26 mouse cellular contexts compared by ENCODE assay signal in the genomic region with DNA sequence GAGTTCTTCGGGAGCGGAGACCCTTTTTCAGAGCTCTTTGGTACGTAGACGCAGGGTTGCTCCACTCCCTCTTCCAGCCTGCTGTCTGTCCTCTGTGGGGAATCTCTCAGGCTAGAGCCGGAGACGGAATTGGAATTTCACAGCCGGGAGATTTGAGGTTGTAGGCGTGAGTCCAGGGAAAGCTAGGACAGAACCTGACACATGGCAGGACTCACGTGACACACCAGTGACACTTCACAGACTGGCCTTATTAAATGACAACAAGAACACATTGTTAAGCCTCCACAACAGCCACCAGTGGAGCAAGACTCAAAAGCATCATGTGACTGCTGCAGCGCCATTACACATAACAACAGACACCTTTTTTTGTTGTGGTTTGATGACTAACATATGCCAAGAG. TPM values are rescaled to one million over a fixed set of nuclear protein-coding genes. Genes with fewer than 3 reads are reported as not detected.
DNase-seq lines count a peak whose midpoint lies in the region; ATAC-seq and TF ChIP-seq lines count a peak whose summit lies in the region.
"Had no signal": no experiment of that assay in that cellular context is flagged by ENCODE, and none has a peak within 500 bp of the region (broad histone marks: within the 10 kb centered on the region; RNA-seq: fewer than 3 reads in every experiment).

No protein-coding gene starts in this region.

- peak overlapping the region; percentile 56 for H3K27ac ChIP-seq in heart, embryonic 15.5 days
- peak overlapping the region; percentile 21; the same call in 1 of the 2 replicates for H3K27ac ChIP-seq in heart, embryonic 16.5 days (ENCODE audit: low read length)
- no peak overlapping the region for H3K27ac ChIP-seq in stomach, postnatal 0 days (replicated peaks)
- H3K27ac ChIP-seq: embryonic facial prominence, embryonic 13.5 days; forebrain, embryonic 12.5 days; hindbrain, embryonic 15.5 days; midbrain, embryonic 15.5 days; neural tube, embryonic 12.5 days had no signal

- H3K27me3 ChIP-seq in heart, embryonic 15.5 days: no peaks in the 10 kb centered on the region
- peaks cover 8% of the 10 kb centered on the region for H3K27me3 ChIP-seq in E14TG2a.4 (ENCODE audit: insufficient read depth, low read length)
- H3K27me3 ChIP-seq in heart, embryonic 16.5 days (ENCODE audit: control insufficient read depth, insufficient read depth, low read length): no peaks in the 10 kb centered on the region
- no peaks in the 10 kb centered on the region for H3K27me3 ChIP-seq in stomach, postnatal 0 days (ENCODE audit: control insufficient read depth, insufficient read depth, low read length)
- H3K27me3 ChIP-seq: CH12.LX; embryonic facial prominence, embryonic 13.5 days; forebrain, embryonic 12.5 days; hindbrain, embryonic 15.5 days; midbrain, embryonic 15.5 days; neural tube, embryonic 12.5 days; Patski had no signal

- H3K4me2 ChIP-seq in heart, embryonic 15.5 days: no peak overlapping the region
- no peak overlapping the region for H3K4me2 ChIP-seq in heart, embryonic 16.5 days (ENCODE audit: low read depth, low read length)
- no peak overlapping the region for H3K4me2 ChIP-seq in stomach, postnatal 0 days (replicated peaks; ENCODE audit: low read depth)
- H3K4me2 ChIP-seq: embryonic facial prominence, embryonic 13.5 days; forebrain, embryonic 12.5 days; hindbrain, embryonic 15.5 days; lung, embryonic 14.5 days; midbrain, embryonic 15.5 days; neural tube, embryonic 12.5 days had no signal

- 67% methylated on average over 10 of the region's 10 CpGs for WGBS in heart, embryonic 15.5 days
- 60% methylated on average over 10 of the region's 10 CpGs for WGBS in heart, embryonic 16.5 days
- 83% methylated on average over 10 of the region's 10 CpGs for WGBS in stomach, postnatal 0 days

- peak; percentile 56 to 68 for DNase-seq in cerebellum, adult 18-20 months
- DNase-seq in cerebellum, adult 8-10 months: no peak
- DNase-seq in heart, postnatal 14 days: no peak
- no peak for DNase-seq in stomach, postnatal 0 days (ENCODE audit: low spot score)
- no peak for DNase-seq in ovary, adult 18-20 months (ENCODE audit: low spot score)
- DNase-seq: adrenal gland, adult 2 months; kidney, adult 11 months; kidney, postnatal 4 days; liver; lung, embryonic 14.5 days; right cerebral cortex, postnatal 4 days; thymus, adult 18-20 months had no signal

- H3K36me3 ChIP-seq in heart, embryonic 15.5 days: peaks cover 26% of the 10 kb centered on the region
- H3K36me3 ChIP-seq in E14TG2a.4 (ENCODE audit: insufficient read depth, low read length): peaks cover 50% of the 10 kb centered on the region
- peaks cover 24% of the 10 kb centered on the region for H3K36me3 ChIP-seq in heart, embryonic 16.5 days (ENCODE audit: control insufficient read depth, insufficient read depth)
- peaks cover 16% of the 10 kb centered on the region; the same call in 1 of the 2 replicates for H3K36me3 ChIP-seq in stomach, postnatal 0 days (ENCODE audit: control insufficient read depth, insufficient read depth, low read length)
- H3K36me3 ChIP-seq: midbrain, embryonic 15.5 days had no signal

- no peak overlapping the region for H3K9ac ChIP-seq in heart, embryonic 15.5 days
- H3K9ac ChIP-seq in heart, embryonic 16.5 days (ENCODE audit: low read length): no peak overlapping the region
- no peak overlapping the region for H3K9ac ChIP-seq in stomach, postnatal 0 days (ENCODE audit: low read length)
- H3K9ac ChIP-seq: embryonic facial prominence, embryonic 13.5 days; forebrain, embryonic 12.5 days; hindbrain, embryonic 15.5 days; lung, embryonic 14.5 days; midbrain, embryonic 15.5 days; neural tube, embryonic 12.5 days had no signal

- H3K4me1 ChIP-seq in heart, embryonic 15.5 days (replicated peaks): peaks cover 30% of the 10 kb centered on the region
- H3K4me1 ChIP-seq in E14TG2a.4 (replicated peaks; ENCODE audit: low read depth, low read length): peaks cover 58% of the 10 kb centered on the region
- peaks cover 20% of the 10 kb centered on the region for H3K4me1 ChIP-seq in heart, embryonic 16.5 days (ENCODE audit: control insufficient read depth, insufficient read depth, low read length)
- H3K4me1 ChIP-seq in stomach, postnatal 0 days (replicated peaks; ENCODE audit: control insufficient read depth, insufficient read depth): no peaks in the 10 kb centered on the region

- no peak for ATAC-seq in heart, embryonic 15.5 days (replicated peaks; ENCODE audit: insufficient number of reproducible peaks, insufficient read depth, low FRiP score, low read depth)
- no peak for ATAC-seq in heart, embryonic 16.5 days (replicated peaks; ENCODE audit: extremely low read depth, insufficient read depth, low FRiP score)
- ATAC-seq in stomach, postnatal 0 days (ENCODE audit: low FRiP score, low TSS enrichment): no peak
- ATAC-seq: midbrain, embryonic 15.5 days; Patski had no signal

- no peak for TF ChIP-seq EP300 in stomach, postnatal 0 days (optimal IDR thresholded peaks at IDR 0.05)

- no peak for TF ChIP-seq CTCF in E14TG2a.4 (conservative IDR thresholded peaks at IDR 0.05; ENCODE audit: low read length)
- TF ChIP-seq CTCF in stomach, postnatal 0 days (IDR thresholded peaks at IDR 0.05; ENCODE audit: low read depth): no peak

- intact Hi-C loops in heart, postnatal 14 days (cut with DNase I): no loop called here

- H3K9me3 ChIP-seq in heart, embryonic 15.5 days (replicated peaks): no peaks in the 10 kb centered on the region
- H3K9me3 ChIP-seq in E14TG2a.4 (ENCODE audit: low read length): no peaks in the 10 kb centered on the region
- H3K9me3 ChIP-seq in heart, embryonic 16.5 days (replicated peaks; ENCODE audit: control insufficient read depth, low read length): no peaks in the 10 kb centered on the region
- H3K9me3 ChIP-seq in stomach, postnatal 0 days (ENCODE audit: control insufficient read depth, low read length): no peaks in the 10 kb centered on the region
- H3K9me3 ChIP-seq: embryonic facial prominence, embryonic 13.5 days; forebrain, embryonic 12.5 days; hindbrain, embryonic 15.5 days; midbrain, embryonic 15.5 days; neural tube, embryonic 12.5 days had no signal

- no peak overlapping the region for H3K4me3 ChIP-seq in heart, embryonic 15.5 days
- H3K4me3 ChIP-seq in E14TG2a.4 (replicated peaks; ENCODE audit: low read length): peak overlapping the region; percentile 7; the same call in 1 of the 2 replicates
- no peak overlapping the region for H3K4me3 ChIP-seq in heart, embryonic 16.5 days (ENCODE audit: low read length)
- no peak overlapping the region for H3K4me3 ChIP-seq in stomach, postnatal 0 days (ENCODE audit: low read depth, low read length)
- H3K4me3 ChIP-seq: embryonic facial prominence, embryonic 13.5 days; forebrain, embryonic 12.5 days; hindbrain, embryonic 15.5 days; midbrain, embryonic 15.5 days; neural tube, embryonic 12.5 days had no signal

RNA-seq across cellular contexts. Expression of gene Dnajb2, which starts 3.4 kb away (rescaled TPM):
- 41.4 and 43.0 TPM in 2 replicates for polyA plus RNA-seq in heart, embryonic 15.5 days (2015; fragmentation: Nextera tagmentation; extraction: Ambion mirVana)
- total RNA-seq in heart, postnatal 14 days (2021): 10 to 100 TPM; 66.4 to 74.6 TPM
- 45.6 and 46.0 TPM in 2 replicates for polyA plus RNA-seq in heart, embryonic 16.5 days (2015; fragmentation: Nextera tagmentation; extraction: Ambion mirVana)
- polyA plus RNA-seq in stomach, postnatal 0 days (2015; fragmentation: Nextera tagmentation; extraction: Ambion mirVana): 24.2 and 25.8 TPM in 2 replicates

RNA-seq across cellular contexts. Expression of gene A630095N17Rik, which starts 7.7 kb away (rescaled TPM):
- polyA plus RNA-seq in heart, embryonic 15.5 days (2015; fragmentation: Nextera tagmentation; extraction: Ambion mirVana): 0.23 TPM in 1 of 2 replicates, not detected in the other
- total RNA-seq in heart, postnatal 14 days (2021): not detected
- 0.24 TPM in 1 of 2 replicates, not detected in the other for polyA plus RNA-seq in heart, embryonic 16.5 days (2015; fragmentation: Nextera tagmentation; extraction: Ambion mirVana)
- polyA plus RNA-seq in stomach, postnatal 0 days (2015; fragmentation: Nextera tagmentation; extraction: Ambion mirVana): 0.25 TPM in 1 of 2 replicates, not detected in the other
- total RNA-seq: adrenal gland, adult 2 months; common myeloid progenitor, adult 5-6 weeks; left cerebral cortex, postnatal 10 days had no signal
- polyA plus RNA-seq: adrenal gland, adult 2 months; brain, embryonic 14.5 days; embryonic facial prominence, embryonic 13.5 days; forebrain, embryonic 12.5 days; hindbrain, embryonic 15.5 days; lung, embryonic 14.5 days; midbrain, embryonic 15.5 days; neural tube, embryonic 12.5 days; urinary bladder, adult 2 months had no signal

RNA-seq across cellular contexts. Expression of gene Tuba4a, which starts 19.9 kb away (rescaled TPM):
- polyA plus RNA-seq in heart, embryonic 15.5 days (2015; fragmentation: Nextera tagmentation; extraction: Ambion mirVana): 41.9 and 56.7 TPM in 2 replicates
- 100 to 1,000 TPM; 546 to 642 TPM for total RNA-seq in heart, postnatal 14 days (2021)
- polyA plus RNA-seq in heart, embryonic 16.5 days (2015; fragmentation: Nextera tagmentation; extraction: Ambion mirVana): 63.3 and 81.2 TPM in 2 replicates
- polyA plus RNA-seq in stomach, postnatal 0 days (2015; fragmentation: Nextera tagmentation; extraction: Ambion mirVana): 314 and 325 TPM in 2 replicates

RNA-seq across cellular contexts. Expression of gene Ptprn, which starts 24.7 kb away (rescaled TPM):
- 0.45 and 1.0 TPM in 2 replicates for polyA plus RNA-seq in heart, embryonic 15.5 days (2015; fragmentation: Nextera tagmentation; extraction: Ambion mirVana)
- total RNA-seq in heart, postnatal 14 days (2021): under 1 TPM; 0.44 to 0.60 TPM
- polyA plus RNA-seq in heart, embryonic 16.5 days (2015; fragmentation: Nextera tagmentation; extraction: Ambion mirVana): 0.44 and 0.62 TPM in 2 replicates
- polyA plus RNA-seq in stomach, postnatal 0 days (2015; fragmentation: Nextera tagmentation; extraction: Ambion mirVana): 2.3 and 2.5 TPM in 2 replicates
- total RNA-seq: CH12.LX had no signal

RNA-seq across cellular contexts. Expression of gene Stk16, which starts 29.0 kb away (rescaled TPM):
- 73.6 and 96.9 TPM in 2 replicates for polyA plus RNA-seq in heart, embryonic 15.5 days (2015; fragmentation: Nextera tagmentation; extraction: Ambion mirVana)
- total RNA-seq in heart, postnatal 14 days (2021): 10 to 100 TPM; 55.9 to 58.1 TPM
- 96.5 and 102 TPM in 2 replicates for polyA plus RNA-seq in heart, embryonic 16.5 days (2015; fragmentation: Nextera tagmentation; extraction: Ambion mirVana)
- polyA plus RNA-seq in stomach, postnatal 0 days (2015; fragmentation: Nextera tagmentation; extraction: Ambion mirVana): 57.9 and 58.1 TPM in 2 replicates

Comparison
In these comparisons a context has a peak if more than half of its experiments do, and no peak if none do; other contexts are left out.
1. DNase-seq: peak in cerebellum, adult 18-20 months (2 of 2); none in cerebellum, adult 8-10 months (single experiment), heart, postnatal 14 days (0 of 2), stomach, postnatal 0 days (single experiment) and ovary, adult 18-20 months (single experiment).